Mouse (Mus musculus) gastrocnemius, postnatal 25 days (tissue): Measurements from ENCODE around the gene Vwa8. TPM values are rescaled to one million over a fixed set of nuclear protein-coding genes. Genes with fewer than 3 reads are reported as not detected.

Experiments
- DNase-seq: peaks from one replicate; pipeline ENCODE4 v3.0.0; 2022
- total RNA-seq, 2 experiments: library from RNA; stranded (reverse); gene quantifications; 1 replicate in 1 of 2; 2 replicates in 1 of 2; pipeline ENCODE4 v1.2.3; 2021

Gene Vwa8
- total RNA-seq, 2 experiments from 2014 or later: 57.0 to 64.3 TPM

DNA sequence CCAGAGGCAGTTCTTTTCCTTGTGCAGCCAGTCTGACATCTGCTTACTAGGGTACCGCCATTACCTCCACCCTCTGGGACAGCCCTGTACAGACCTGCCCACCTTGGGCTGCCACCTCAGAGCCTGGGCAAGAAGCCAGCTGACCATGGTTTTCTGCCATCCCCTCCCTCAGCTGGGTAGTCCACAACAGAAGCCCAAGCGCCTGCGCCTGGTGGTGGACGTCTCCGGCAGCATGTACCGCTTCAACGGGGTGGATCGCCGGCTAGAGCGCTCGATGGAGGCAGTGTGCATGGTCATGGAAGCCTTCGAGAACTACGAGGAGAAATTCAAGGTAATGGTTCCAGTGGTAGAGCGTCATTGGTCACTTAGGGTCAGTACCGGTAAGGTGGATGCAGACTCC, 333.9 kb downstream of the Vwa8 start:
- DNase-seq: no peak

DNA sequence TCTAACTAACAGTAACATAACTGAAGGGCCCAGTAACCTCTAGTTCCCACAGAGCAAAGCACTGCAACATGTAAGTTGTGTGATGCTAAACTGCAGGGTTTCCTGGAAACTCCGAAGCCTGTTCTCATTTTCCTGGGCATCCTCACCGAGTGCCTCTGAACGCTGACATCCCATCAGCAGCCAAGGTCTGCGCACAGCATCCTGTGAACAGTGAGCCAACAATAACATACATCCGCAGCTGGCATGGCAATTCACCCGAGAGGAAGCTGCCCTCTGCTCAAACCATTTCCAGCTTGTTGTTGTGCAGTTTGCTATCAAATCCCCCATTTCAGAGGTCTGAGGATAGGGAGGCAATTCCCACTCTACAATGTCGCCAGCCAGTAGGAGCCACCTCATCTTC, 334.4 kb downstream of the Vwa8 start:
- DNase-seq: no peak

DNA sequence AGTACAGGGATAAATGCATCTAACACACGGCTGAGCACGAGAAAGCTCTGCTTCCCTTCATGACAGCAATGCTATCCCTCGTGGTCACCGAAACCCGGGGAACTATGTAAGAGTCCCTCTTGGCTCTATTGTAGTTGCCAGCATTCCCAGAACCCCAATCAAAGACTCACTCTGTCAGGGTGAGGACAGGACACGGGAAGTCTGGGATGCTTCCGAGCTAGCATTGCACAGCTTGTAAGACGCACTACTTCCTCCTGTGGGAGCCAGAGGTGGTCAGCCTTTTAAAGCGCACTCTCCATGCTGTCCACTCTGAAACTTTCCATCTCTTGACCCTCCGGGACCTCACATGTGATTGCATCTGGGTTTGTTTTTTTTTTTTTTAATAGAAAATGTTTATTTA, 335.2 kb downstream of the Vwa8 start:
- DNase-seq: no peak

DNA sequence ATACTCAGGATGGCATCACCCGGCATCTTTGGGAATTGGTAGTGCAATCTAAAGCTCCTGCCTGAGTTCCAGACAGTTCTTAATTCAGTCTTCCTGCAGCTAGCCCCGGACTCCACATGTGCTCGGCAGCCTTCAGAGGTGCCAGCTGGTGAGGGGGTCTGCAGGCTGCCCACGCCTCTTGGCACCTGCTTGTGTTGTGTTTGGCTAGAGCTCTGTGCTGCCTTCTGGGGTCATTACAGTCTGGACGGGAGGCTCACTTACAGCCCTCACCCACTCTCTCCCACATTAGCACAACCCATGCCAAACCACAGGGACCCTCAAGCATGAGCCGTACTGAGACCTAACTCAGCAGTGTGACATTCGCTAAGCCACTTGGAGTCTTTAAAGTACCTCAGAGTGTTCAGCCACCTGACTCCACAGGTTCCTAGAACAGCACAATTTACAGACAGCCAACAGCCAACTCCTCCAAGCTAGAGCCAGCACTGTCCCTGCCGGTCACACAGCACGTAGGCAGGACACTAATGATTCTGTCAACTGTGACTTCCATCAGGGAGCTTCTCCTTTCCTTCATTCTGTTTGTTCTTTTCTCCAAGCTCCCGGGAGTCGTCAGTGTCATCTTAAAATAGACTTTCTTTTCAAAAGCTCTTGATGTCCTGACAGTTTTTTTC, 336.3 kb downstream of the Vwa8 start:
- no peak for DNase-seq

DNA sequence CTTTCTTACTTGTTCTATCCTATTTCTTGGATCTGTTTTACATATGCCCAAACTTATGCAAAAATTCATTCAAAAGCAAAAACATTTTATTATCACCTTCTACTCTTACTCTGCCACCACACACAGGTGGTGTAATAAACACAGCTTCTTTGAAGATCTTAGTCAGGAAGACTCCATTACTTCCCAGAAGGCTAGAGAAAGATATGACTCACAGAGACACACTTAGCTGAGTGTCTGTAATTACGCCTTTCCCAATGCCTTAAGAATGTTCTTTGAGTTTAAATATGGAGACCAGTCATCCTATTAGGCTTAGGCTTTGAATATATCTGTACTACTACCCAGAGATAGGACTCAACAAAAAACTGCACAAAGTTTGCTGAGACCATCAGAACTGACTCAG, 338.1 kb downstream of the Vwa8 start:
- no peak for DNase-seq

DNA sequence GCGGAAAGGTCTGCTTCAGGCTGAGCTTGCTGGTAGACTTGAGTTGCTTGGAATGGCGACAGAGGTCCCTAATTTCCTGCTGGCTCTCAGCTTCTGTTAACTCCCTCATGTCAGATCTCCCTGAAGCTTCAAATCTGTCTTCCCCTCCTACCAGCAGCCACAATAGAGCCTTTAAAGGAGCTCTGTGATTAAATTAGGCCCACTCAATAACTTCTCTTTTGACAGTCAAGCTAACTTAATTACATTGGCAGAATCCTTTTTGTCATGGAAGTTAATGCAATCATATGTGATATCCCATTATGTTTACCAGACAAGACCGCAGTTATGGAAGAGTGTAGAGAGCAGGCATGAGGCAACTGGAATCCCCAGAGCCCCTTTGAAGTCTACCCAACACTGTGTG, 347.9 kb downstream of the Vwa8 start:
- no peak for DNase-seq

DNA sequence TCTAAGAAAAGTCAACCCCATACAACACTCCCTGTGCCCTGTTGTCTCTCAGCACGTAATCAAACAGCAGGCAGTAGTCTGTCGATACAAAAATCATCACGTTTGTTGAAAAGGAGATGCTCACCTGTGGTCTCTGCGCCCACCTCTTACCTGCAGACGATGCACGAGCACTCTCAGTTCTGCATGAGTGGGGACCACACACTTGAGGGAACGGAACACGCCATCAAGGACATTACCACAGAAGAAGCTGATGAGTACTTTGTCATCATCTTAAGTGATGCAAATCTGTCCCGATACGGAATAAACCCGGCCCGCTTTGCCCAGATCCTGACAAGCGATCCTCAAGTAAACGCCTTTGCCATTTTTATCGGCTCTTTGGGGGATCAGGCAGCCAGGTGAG, 349.2 kb downstream of the Vwa8 start:
- DNase-seq: no peak

DNA sequence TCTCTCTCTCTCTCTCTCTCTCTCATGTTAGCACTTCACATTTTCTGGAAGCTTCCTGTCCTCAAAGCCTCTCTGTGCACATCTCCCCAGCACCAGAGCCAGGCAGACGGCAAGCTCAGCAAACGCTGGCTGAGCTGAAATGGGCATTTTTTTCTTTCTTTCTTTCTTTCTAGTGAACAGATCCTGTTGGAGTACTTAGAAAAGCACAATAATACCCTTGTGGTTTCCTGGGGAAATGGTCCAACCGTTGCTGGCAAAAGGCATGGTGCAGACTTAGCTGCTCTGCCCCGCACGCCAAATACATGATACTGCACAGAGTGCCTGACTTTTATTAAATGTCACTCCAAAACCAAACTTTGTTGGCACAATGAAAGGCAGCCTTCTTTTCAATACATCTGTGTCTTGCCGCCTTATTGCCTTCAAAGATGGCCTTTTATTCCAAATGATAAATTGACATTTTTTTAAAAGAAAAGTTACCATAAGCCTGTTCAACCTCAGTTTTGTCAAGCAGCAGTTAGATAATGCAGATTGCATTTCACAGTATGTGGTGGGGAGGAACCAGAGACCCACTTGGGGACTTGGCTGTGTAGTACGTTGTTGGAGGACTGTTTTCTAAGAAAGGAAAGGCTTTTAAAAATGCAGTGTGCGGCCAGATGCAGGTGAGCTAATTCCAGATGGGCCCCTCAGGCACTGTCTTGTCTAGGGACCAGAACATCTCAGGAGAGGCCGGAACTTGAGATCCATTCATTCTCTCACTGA, 351.5 kb downstream of the Vwa8 start:
- peak; percentile 57 for DNase-seq

DNA sequence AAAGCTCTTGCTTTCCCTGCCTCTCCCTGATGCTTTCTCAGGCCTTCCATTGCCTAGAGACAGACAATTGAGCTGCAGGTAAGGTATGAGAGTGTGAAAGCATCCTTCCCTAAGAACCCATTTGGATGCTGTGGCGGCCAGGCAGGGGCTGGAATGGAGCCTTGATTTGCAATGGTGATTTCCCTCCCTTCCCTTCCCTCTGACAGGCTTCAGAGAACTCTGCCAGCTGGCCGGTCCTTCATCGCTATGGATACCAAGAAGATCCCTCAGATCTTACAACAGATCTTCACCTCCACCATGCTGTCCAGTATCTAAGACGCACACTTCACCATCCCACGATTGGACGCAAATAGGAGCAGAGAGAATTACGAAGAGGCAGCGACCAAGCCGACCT, 352.0 kb downstream of the Vwa8 start:
- DNase-seq: no peak

DNA sequence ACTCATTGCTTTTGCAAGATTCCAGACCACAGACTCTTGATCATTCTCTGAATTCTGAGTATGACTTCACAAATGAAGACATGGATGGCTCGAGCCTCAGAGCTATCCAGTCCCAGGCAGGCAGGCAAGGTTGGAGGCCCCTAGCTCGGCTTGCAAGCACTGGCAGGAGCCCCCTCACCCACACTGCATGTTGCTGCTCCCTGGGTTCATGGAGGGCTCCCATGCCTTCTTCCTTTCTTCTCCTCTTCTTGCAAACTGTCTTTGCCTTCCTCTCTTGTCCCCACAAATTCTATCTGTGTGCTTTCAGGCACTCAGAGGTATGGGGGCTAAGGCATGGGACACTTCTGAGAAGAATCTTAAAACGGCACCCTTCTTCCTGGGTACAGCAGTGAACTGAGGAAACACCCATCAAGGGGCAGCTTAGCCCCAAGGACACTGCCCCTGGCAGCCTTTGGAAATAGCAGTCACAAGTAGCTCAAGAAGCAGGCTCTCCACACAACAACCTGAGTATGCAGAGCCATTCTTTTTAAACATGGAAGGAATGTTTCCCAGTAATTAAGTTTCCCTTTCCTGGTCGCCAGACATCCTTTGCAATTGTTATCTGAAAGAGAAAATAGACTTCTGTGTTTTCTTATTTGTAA, 354.0 kb downstream of the Vwa8 start:
- DNase-seq: no peak

DNA sequence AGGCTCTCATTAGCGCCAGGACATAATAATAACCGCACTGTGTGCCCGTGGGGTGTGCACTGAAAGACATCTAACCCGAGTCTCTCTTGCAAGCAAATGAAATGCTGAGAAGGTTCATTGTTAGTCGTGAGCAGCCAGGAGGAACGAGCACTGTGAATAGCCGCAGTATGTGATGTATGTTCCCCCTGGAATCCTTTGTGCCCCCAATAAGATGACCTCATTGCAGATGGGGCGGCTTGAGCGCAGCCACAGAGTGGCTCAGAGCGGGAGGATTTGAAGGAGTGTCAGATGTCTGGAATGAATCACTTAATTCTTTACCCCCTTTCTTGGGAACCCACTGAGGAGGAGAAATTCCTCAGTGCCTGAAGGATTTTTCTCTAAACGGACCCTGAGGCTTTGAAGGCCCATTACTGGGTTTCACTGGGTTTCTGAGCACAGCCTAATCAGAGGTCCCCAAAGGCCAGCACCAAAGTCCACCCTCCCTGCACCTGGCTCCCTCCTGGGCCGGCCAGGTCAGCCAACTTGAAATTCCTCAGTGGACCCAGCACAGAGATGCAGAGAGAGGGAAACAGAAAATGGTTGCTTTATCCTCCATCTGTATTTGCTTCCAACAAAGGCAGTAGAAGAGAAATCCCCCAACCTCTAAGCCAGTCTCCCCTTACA, 354.8 kb downstream of the Vwa8 start:
- no peak for DNase-seq

DNA sequence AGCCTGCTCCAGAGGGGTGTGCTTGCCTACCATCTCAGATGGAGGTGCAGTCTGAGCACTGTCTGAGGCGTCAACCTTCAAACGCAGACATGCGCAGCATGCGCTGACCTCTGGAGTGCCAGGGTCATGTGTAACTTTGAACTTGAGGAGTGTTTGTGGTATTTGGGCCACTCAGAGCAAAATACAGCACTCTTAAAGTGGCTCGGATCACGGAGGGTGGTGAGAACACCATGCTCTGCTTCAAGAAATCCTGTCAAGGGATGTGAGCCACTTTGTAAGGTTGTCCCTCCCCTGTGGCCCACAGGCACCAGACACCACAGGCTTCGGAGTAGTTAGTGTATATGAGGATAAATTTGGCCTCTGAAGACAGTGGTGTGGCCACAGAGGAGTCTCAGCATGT, 356.0 kb downstream of the Vwa8 start:
- DNase-seq: no peak

DNA sequence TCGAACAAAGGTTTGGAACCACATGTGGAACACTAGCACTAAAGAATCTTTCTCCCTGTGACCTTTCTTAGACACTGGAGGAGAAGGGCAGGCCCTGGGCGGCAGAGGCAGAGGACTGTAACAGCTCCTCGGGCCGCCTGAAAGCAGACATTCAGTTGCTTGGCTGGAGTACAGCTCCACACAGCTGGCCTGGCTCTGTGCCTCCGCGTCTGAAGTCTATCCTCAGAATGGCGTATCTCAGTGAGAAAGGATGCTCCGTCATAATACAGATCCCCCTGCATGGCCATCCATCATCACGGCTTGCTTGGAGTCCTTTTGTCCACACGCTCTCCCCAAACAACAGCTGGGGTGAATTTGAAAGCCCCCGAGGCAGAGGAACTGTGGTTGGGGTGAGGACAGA, 357.4 kb downstream of the Vwa8 start:
- DNase-seq: peak; percentile 74

DNA sequence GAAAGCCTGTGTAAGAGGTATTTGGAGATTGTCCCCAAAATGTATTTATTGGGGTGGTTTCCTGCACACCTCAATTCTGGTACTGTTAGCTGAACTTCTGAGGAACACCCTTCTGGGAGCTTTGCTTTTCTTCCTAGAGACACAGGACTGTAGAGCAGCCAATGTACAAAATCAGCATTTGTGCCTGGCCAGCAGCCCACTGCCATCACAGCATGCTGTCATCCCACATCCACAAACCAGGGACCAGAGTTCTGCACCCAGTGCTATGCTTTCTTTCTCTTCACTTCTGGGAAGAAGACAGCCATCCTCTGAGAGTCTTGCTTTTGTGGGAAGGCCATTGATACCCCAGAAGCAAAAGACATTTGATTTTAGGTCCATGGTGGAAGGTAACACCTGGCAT, 359.6 kb downstream of the Vwa8 start:
- no peak for DNase-seq

DNA sequence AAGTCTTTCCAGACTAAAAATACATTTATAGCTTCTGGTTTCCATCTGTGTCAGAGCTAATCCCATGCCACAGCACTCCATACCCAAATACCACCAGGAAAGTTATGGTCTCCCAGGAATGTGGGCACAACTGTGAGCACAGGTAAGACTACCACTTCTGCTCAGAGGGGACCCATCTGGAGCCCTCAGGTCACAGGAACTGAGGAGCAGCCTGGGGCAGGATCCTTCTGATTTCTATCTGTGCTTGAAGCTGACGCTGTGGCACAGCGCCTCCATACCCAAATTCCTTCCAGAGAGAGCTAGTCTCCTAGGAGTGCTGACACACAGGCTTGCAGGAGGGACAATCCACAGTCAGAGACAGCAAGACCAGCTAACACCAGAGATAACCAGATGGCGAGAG, 361.0 kb downstream of the Vwa8 start:
- DNase-seq: no peak

DNA sequence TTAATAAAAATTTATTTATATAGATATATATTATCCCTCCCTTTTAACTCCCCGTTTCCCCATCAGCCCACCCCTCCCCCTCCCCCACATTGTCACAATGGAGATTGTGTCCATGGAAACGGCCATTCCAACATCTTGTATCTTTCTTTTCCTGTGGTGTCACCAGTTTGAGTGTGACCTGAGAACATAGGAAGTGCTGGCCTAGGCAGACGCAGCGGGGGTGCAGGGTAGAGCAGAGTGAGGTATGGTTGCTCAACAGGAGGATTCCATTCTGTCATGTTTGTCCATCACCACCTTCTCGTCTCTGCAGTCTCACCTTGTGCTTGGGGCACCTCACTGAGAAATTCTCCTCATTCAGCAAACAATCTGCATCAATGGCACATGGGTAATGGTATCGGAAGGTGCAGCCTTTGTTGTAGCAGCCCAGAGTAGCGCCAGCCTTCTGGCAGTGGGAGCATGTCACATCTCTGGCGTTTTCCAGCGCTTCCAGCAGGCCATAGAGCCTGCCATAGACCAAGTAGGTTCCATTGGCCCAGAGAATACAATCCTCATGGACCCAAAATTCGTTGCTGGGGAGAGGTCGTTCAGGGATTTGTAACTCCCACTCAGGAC, 363.6 kb downstream of the Vwa8 start:
- DNase-seq: no peak

DNA sequence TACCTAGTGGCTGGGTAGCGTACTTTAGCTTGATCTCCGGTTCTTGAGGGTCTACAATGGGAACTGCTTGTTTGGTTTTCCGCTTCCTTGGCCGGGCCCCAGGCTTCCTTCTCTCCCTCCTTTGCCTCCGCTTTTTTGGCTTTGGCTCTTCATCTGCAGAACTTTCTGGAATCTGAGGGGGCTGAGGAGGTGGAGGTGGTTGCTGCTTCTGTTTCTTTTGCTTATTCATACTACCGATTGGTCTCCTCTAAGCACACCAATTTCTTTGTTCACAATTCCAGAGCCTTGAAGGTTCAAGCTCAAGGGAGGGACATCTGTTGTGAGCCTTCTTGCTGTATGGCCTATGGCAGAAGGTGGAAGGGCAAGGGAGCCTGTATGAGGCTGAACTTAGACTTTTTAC, 365.3 kb downstream of the Vwa8 start:
- no peak for DNase-seq

DNA sequence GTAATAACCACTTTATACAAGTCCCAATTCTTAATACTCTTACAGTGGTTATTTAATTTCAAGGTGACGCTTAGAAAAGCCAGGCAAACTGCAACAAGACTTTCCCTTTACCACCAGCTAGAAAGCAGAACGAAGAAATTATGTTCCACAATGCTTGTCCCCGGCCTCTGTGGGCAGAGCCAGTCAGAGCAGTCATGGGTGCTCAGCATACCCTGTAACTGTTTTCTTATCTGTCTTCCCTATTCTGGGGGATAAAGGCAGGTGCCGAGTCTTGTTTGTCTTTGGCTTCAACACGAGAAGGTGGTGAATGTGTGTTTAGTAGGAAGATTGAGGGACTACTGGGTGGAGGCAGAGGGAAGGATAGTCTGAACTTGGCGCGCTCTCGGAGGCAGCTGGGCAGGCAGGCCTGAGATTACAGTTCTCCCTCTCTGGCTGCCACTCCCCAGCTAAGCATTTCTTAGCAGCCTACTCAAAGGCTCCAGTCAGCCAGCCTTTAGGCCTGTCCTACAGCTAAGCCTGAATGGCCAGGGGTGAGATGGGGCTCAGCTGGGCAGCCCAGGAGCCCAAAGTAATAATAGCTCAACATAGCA, 365.9 kb downstream of the Vwa8 start:
- DNase-seq: no peak

DNA sequence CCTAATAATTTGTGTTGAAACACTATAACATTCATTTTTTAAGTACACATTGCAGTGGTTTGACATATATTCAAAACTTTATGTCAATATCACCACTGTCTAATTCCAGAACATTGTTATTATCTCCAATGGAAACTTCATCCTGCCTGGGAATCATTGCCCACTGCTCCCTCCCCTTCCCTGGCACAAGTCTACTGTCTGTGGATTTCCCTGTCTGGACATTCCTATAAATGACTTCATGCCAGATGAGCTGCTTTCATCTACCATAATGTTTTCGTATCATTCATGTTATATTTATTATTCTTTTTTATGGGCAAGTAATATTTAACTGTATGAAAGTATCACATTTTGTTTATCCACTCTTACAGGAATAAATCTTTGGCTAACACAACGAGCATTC, 367.5 kb downstream of the Vwa8 start:
- DNase-seq: no peak

DNA sequence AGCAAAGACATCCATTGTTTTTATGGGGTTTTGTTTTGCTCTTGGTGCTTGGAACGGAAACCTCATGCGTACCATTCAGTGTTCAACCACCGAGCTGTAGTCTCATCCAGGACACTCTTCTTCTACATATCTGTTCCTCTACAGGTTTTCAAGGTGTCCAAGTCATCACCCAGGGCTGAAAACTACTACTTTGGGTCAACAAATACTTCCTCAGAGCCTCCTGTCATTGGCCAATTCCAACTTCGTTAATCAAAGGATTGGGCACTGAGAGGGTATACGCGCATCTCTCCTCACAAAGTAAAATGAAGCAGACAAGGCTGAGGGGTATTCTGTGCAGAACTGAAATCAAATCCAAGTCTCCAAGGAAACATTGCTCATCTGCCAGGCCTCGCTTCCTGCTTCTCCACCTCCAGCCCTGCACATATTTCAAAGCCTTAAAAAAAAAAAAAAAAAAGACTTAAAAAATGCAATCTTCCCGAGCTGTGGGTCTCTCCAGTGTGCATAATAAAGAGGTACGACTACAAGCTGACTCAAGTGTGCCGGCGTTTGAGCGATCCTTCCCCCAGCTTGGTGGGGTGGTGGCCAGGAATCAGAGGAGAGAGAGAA, 374.7 kb downstream of the Vwa8 start:
- no peak for DNase-seq

DNA sequence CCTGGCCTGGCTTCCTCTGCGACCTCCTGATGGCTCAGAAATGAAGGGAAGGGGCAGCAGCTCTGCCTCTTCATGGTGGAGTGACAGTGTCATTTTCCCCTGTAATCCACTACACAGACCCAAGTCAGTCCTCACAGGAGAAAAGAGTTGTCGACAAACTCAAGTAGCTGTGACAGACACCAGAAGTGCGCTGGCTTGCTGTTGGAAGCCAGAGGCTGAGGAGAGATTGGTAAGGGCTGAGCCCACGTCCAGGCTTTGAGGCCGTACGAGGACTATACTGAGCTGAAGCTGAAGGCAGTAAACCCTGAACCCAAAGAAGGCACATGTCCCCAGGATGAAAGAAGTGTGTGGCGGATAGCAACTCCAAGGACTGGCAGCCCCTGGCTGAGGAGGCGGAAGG, 376.6 kb downstream of the Vwa8 start:
- DNase-seq: no peak

DNA sequence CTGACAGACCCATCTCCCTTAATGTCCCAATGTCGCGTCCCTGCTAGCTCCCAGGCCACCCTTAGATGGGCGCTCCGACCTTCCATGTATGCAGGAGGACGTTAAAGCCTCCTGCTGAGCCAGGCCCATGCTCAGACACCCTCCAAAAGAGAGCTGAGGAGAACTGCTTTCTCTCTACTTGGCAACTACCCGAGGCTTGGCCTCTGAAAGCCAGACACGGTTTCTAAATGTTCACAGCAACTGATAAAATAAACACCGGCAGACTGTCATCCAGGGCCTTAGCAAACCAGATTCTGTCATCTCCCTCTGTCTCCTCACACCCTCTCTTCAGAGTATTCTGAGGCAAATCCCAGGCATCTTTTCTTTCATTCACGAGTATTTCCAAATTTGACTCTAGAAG, 377.2 kb downstream of the Vwa8 start:
- no peak for DNase-seq
